Mouse (Mus musculus) kidney, adult 8-10 months (tissue): Measurements from ENCODE around the gene Exosc8.
"Not testable (repeated sequence)": the region's sequence is repeated elsewhere in the genome, so short reads cannot be mapped to it uniquely, and the experiment has no call there.

Experiments used
- DNase-seq, 2 experiments: peaks; one replicate each; pipeline ENCODE4 v3.0.0; 2022

Gene Exosc8

DNA sequence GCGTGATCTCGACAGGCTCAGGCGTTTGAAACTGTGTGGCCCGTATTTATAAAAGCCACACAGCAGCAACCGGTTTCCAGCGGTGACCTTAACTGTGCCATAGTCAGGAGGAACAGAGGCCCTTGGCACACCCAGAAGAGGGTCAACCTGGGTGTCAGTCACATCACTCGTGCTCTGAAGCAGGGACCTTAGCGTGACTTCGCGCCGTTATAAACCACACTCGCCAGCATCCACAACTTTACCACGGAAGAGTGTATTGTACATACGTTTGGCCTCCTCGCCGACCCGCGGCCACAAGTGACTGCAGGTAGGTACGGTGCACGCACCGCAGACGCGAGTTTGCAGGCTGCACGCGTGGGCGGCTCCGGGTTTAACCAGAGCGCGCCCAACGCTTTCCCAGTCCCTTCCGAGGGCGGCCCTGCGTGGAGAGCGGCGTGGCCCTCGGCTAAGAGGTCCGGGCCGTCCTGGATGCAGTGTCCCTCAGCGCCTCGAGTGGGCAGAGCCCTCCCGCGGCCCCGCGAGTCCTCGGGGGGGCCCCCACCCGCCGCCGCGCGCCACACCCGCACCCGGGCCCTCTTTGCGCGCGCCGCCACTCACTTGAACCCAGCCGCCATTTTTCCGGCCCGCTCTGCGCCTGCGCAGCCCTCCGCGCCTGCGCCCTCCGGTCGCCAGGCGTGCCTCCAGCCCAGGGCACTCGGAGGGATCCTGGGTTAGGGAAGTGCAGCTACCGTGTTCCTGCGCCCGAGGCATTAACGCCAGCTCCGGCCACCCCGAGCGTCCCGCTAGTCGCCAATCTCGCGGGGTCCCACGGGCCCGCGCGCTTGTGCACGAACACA lies 564 bp downstream of the Exosc8 start:
- DNase-seq: peak; percentile 87

DNA sequence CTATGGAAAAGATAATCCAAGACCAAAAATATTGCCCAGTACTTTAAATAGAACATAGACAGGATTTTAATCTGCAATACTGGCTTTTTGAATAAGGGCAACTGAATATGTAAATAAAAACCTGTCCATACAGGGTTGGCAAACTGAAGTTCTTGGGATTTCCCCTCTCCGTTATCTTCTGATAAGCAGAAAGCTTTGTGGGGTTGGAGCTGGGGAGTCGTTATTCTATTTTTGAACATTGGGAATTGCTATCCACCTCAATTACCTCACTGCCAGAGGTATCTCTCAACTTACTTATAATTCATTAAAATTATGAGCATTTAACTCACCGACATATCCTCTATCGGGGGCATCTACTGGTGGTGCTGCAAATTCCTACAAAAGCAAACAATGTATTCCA lies 2.8 kb downstream of the Exosc8 start:
- no peak for DNase-seq

DNA sequence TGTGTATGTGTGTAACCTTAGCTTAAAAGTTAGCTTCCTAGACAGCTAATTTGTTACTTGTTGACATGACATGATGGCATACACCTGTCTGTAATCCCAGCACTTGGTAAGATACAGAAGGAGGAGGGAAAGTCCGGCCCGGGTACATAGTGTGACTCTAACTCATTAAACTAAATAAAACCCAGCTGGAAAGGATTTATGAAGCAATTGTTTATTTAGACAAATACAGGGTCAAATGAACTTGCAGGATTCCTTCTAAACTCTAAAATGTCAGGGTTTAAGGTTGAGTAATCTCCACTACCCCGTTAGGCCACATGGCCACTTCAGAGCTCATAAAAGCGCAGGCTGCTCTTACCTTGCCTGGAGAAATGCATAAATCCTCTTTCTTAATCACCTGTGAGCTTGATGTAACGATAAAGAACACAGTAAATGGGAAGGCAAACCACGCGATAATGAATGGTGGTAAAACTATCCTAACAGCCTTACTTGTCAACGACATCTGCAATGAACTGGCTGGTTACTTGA lies 3.5 kb downstream of the Exosc8 start:
- no peak for DNase-seq

DNA sequence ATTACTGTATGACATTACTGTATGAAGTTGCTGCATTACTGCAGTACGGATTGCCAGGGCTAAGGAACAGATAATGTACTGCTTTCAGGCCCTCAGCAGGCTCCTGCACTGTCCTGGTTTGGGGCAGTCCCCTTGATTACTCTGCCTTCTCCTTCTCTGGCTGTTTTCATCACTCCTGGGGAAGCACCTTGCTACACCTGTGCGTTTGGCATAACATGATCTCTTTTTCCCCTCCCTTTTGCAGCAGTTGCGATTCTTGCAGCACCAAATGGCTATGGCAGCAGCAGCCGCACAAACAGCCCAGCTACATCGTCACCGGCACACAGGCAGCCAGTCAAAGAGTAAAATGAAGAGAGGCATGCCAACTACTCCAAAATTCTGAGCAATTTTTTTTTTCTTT lies 7.1 kb downstream of the Exosc8 start:
- DNase-seq: no peak

DNA sequence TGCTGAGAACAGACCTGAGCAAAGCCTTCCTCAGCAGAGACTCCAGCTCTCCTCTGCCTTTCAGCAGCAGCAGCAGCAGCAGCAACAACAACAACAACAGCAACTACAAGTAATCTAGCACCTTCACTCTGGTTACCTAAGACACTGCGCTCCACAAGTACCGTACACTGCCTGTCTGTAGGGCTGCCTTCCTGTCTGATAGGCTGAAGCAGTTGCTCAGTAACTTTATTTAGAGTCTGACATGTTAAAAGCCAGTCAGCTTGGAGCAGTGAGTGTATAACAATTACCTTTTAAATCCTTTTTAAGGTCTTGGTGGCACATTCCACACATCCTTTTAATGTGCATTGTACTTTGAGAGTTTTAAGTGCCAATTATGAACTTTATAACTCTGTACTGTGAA lies 7.6 kb downstream of the Exosc8 start:
- DNase-seq: no peak

DNA sequence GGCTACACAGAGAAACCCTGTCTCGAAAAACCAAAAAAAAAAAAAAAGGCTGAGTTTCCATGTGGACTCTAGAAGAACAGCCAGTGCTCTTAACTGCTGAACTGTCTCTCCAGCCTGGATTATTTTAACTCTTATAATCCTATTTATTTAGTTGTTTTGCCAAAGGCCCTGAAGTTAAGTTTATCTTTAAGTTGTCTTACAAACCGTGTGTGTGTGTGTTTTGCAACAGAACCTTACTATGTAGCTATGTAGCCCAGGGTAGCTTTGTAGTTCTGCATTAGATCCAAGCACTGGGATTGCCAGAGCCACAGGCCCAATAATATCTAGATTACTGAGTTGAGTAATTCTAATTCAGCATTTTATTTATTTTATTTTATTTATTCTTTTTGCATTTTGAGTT lies 9.8 kb downstream of the Exosc8 start:
- no peak for DNase-seq

DNA sequence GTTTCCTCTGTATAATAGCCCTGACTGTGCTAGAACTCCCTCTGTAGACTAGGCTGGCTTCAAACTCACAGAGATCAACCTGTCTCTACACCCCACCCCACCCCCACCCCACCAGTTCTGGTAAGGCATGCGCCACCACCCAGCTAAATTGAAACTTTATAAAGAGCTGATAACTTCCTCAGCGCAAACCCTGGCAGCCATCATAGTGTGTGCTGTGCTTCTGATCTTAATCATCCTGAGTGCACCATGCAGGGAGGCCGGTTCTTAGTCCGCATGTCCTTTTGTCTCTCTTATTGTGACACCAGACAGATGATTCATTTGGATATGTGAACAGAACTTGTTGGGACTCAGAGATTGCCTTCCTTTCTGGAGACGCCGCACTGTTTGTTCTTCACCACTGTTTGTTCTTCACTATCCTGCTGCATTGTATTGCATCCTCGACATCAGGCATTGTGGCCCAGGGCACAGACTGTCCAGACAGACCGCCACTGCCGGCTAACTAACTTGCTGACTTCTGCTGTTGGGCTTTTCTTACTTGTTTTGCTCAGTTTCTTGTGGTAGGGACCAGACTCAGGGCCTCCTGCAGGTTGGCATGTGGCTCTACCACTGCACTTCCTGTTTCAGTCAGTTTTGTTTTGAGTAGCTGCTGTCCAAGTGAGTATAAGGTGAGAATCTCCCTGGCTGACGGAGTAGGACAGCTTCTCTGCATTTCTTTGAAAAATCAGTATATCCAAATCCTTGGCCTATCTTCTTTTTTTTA lies 11.3 kb downstream of the Exosc8 start:
- no peak for DNase-seq

DNA sequence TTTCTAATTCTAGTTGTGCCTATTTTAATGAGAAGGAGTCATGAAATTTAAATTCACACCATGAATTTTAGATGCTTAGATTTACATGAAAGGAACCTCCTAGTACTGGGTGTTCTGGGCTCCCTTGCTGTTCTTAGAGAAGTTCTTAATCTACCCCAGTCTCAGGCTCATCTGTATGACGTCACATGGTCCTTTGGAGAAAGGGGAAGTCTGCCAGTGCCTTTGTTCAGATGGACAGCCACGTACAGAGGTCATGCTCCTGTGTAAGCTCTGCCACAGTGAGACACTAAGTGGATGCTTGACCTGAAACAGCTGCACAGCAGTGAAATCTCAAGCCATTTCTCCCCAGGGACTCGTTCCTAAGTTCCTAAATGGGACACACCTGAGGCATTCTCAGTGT lies 16.2 kb downstream of the Exosc8 start:
- DNase-seq: no peak

DNA sequence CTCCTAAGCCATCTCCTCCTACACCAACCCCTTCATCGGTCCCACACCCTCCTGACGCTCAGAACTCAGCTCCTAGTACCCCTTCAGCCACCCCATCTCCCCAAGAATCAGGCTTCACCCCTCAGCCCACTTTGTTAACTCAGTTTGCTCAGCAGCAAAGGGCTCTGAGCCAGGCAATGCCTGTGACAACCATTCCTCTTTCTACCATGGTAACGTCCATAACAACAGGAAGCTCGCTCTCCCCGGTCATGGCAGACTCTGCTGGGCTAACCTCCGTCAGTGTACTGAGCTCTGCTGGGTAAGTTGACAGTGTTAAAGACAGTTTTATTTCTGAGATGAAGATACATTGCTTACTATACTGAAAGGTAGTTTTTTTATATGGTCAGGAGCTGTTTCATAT lies 17.8 kb downstream of the Exosc8 start:
- no peak for DNase-seq

DNA sequence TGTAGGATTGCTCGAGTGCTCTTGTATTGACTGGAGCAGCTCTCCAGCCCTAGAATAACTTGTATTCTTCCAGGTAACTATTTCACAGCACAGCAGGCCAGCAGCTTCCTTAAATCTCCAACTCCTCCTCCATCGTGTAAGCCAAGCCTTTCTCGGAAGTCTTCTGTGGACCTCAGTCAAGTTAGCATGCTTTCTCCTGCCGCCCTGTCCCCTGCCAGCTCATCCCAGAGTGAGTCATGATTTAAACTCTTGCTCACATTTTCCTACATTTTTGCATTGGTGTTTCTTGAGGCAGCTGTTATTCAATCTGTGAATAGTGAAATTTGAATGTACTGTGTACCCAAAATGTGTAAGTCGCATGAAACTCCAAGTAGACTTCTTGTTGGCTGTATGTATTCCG lies 19.7 kb downstream of the Exosc8 start:
- DNase-seq: no peak

DNA sequence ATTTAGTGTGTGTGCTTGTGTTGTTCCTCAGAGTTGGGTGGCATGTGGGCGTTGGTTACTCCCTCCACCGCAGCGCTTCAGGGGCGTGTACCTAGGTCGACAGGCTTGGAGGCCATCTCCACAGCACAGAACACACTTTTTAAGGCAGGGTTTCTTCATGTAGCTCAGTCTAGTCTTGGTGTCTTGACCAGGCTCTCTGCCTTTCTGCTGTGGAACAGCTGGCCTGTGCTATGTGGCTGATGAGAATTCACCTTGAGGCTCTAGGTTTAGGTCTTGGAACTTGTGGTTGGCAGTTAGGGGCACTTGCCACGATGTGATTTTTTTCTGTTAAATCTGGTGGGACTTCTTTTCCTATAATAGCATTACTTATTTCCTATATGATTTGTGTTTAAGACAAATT lies 20.9 kb downstream of the Exosc8 start, which contains the start of gene Gm21958:
TSS of gene Gm21958 (minus strand) at position 101 of the 400 bp plus-strand sequence.
- no peak for DNase-seq

DNA sequence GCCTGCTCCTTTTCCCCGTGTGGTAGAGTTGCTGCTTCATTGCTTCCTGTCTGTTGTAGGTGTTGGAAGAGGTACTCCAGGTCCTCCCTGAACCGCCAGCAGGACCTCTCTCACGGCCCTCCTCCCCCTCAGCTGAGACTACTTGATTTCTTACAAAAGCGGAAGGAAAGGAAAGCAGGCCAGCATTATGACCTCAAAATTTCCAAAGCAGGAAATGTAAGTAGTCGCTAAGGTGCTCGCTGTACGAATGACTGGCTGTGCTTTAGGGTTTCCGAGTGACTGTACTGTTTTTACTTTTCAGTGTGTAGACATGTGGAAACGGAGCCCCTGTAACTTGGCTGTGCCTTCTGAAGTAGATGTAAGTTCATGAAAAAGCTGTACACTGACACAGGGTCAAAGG lies 26.2 kb downstream of the Exosc8 start:
- no peak for DNase-seq

DNA sequence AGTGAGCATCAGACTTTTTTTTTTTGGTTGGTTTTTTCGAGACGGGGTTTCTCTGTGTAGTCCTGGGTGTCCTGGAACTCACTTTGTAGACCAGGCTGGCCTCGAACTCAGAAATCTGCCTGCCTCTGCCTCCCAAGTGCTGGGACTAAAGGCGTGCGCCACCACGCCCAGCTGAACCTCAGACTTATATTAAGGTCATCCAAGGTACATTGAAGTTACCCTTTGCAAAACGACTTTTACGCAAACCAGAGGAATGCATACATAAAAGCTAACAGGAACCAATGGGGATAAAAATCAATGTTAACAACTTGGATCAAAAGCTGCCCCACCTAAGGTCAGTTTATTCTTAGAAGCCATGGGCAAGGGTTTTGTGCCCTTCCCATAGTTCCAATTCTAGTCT lies 31.1 kb downstream of the Exosc8 start:
- not testable (repeated sequence) for DNase-seq

DNA sequence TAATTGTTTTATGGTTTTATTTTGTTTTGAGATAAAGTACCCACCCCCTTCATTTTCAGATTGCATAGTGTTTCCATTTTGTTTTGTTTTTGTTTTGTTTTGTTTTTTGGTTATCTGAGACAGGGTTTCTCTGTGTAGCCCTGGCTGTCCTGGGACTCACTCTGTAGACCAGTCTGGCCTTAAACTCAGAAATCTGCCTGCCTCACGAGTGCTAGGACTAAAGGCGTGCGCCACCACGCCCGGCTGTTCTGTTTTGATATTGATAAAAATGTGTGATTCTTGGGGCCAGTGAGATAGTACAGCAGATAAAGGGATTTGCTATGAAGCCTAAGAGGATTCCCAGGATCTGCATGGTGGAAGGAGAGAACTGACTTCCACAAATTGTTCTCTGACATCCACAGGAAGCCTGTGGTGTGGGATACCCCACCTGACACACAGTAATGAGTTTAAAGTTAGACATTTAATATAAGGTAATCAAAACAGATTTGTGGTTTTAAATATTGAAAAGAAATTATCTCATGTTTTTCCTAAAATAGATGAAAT lies 35.4 kb downstream of the Exosc8 start:
- no peak for DNase-seq

DNA sequence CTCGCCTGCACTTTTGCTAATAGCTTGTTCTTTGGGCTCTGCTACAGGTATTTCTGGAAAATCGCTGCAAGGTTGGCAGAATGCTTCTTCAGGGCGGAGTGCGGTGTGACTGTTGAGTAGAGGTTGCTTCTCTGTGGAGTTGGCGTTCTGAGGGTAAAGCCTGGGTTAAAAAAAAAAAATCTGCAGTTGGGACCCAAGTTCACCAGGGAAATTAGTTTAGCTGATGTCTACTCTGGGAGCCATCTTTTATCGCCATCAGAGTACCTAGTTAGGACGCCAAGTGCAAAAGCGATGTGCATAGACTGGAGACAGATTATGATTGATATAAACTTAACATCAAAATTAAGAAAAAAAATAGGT lies 42.2 kb downstream of the Exosc8 start:
- DNase-seq: no peak

DNA sequence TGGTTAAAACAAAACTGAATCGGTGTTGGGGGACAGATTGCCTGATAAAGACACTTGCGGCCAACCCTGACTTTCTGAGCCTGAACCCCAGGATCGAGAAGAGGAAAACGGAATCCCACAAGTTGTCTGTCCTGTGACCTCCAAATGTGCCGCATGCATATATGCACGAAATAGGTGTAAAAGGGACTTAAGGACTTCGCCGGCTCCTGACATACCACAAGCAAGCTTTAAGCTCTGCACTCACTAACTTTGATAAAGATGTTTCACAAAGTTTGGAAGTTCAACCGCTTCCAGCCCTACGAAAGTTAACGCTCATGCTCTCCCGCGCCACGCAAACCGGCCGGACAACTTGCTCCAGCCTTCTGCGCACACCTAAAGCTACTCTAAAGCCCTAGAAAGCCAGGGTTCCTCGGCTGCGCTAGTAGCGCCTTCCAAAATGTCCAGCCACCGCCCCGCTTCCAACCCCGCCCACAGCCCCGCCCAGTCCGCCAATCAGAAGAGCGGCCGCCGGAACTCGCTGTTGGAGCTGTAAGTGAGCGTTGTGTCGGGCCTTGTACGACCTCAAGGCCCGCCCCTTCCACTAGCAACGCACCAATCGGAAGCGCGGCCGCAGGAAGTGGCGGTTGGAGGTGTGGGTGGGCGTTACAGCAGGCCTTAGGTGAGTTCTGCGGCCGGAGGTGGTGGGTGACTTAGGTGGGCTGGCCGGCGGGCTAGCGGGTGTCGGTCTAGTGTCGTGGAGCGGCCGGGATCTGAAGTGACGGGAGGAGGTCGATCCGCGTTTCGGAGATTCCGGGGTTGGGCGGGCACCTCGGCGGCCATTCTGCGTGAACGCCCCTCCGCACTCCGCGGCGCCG lies 42.8 kb downstream of the Exosc8 start, which contains the start of gene Supt20:
TSS of gene Supt20 (plus strand) at position 606 of the 854 bp plus-strand sequence.
- peak; percentile 92 to 93 for DNase-seq

DNA sequence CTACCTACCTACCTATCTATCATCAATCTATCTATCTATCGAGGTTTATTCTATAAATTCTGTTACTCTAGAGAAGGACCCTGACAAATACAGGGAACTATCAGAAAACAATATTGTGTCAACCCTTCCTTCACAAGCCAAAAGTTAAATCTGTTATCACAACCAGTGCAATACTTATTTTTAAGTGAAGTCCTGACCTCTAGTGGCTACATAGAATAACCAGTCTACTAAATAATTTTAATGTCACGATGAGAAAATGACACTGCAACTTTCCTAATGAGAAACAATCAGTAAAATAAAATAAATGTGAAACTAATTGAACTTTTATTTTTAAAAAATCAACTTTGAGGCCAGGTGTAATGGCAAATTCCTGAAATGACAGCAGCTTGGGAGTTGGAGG lies 46.1 kb downstream of the Exosc8 start:
- no peak for DNase-seq

DNA sequence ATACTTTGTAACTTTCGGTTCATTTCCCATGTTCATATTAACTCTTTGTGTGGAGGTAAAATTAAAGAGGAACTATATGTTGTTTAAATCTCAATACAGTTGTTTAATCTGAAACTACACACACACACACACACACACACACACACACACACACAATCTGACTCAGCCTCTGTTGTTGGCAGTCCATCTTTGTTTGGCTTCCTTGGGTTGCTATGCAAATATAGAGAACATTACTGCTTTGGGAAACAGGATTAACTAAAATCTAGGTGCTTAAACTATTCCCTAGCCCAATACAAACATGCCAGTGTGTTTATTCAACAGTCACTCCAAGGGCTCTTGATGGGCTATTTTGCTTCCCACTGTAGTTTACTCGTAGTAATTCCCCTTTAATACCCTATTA lies 47.9 kb downstream of the Exosc8 start:
- no peak for DNase-seq

DNA sequence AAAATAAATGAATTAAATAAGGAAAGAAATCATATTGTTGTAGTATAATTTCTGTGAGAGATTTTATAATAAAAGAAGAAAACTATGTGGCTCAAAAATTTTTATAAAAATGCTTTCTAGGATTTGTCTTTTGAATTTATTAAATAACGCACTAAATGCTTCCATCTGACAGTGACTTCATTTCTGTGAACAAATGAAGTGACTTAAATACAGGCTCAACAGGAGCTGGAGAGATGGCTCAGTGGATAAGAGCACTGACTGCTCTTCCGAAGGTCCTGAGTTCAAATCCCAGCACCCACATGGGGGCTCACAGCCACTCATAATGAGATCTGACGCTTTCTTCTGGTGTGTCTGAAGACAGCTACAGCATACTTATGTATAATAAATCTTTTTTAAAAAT lies 50.0 kb downstream of the Exosc8 start:
- no peak for DNase-seq

DNA sequence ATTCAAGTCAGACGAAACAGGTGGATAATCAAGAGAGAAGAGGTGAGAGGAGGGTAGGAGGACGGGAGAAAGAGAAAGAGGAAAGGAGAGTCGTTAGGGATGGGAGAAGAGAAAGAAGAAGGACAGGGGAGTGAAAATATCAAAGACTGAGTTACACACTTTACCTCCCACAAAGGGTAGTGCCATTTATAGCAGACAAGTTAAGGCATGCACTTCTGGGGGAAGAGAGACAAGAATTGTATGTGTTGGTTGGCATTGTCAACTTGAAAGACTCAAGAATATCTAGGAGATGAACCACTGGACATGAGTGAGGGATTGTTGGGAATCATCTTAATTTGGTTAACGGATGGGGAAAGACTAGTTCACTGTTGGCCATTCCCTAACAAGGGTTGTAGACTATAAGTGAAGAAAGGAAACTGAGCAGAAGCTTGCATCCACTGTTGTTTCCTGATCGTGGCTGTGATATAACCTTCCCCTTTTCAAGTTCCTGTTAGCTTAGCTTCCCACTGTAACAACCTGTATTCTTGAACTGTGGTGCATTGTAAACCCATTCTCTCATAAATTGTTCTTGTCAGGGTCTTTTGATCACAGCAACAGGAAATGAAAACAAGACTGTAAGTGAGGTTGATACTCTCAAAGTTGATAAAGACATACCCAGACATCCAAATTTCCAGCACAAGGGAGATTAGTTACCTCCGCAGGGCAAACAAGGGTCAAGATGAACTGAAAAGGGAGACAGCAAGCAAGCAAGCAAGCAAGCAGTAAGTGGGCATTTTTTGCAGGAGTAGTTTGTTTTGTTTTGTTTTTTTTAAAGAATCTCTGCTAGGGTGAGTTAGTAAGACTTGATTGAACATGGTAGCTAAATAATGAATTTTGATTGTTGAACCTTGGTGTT lies 53.6 kb downstream of the Exosc8 start:
- no peak for DNase-seq
